Mouse (Mus musculus): ENCODE measurements around the gene Zar1l.

DNA sequence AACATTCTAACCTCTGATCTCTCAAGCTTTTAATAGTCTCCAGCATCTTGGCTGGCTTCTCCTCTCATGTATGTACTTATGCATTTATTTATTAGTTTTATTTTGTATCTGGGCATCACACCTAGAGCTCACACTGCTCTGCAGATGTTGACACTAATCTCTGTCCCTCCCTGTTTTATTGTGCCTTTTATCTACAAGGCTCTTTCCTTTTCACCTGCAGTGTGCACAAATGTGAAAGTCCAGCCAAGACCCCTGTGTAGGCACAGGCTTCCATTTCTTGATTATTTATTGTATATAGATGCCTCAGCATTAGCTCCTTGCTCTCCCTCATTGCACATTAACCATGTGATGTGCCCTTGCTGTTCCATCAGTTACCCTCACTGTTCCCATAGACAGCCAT lies 43.4 kb upstream of the Zar1l start:
- TF ChIP-seq POLR2A (IDR thresholded peaks at IDR 0.05; ENCODE audit: low read depth, low read length), result no peak
- no peak for TF ChIP-seq CTCF (IDR thresholded peaks at IDR 0.05; ENCODE audit: extremely low read depth, insufficient read length, insufficient replicate concordance, low read depth, low read length)

Data from small intestine, adult 2 months (tissue).